Mouse (Mus musculus) stomach, embryonic 15.5 days (tissue): Measurements from ENCODE around the gene B230104I21Rik. TPM values are rescaled to one million over a fixed set of nuclear protein-coding genes. Genes with fewer than 3 reads are reported as not detected.

ENCODE experiments used
- ATAC-seq: fragments of 200-750 bp; cut with Nextera tagmentation; 2 replicates; pipeline ENCODE4 v1.8.0; 2017; ENCODE audit warnings: low read depth, moderate number of reproducible peaks, moderate TSS enrichment; ENCODE audit not compliant: insufficient read depth, low FRiP score
- H3K27ac ChIP-seq: fragments of 300-500 bp; sonication (generic); 2 replicates; pipeline ENCODE4 v1.5.1; 2015; ENCODE audit warnings: mild to moderate bottlenecking, inconsistent platforms
- H3K27me3 ChIP-seq: fragments of 300-500 bp; sonication (generic); replicated peaks from 2 replicates; pipeline ENCODE4 v1.6.1; 2015; ENCODE audit warnings: inconsistent platforms
- H3K36me3 ChIP-seq: fragments of 300-500 bp; sonication (generic); 2 replicates; pipeline ENCODE4 v1.6.1; 2015; ENCODE audit warnings: inconsistent platforms
- H3K4me1 ChIP-seq: fragments of 300-500 bp; sonication (generic); 2 replicates; pipeline ENCODE4 v1.6.1; 2015; ENCODE audit warnings: inconsistent platforms
- H3K4me2 ChIP-seq: fragments of 300-500 bp; sonication (generic); 2 replicates; pipeline ENCODE4 v1.6.1; 2015; ENCODE audit warnings: mild to moderate bottlenecking, inconsistent platforms
- H3K4me3 ChIP-seq: fragments of 300-500 bp; sonication (generic); replicated peaks from 2 replicates; pipeline ENCODE4 v1.5.1; 2015; ENCODE audit warnings: inconsistent platforms
- H3K9ac ChIP-seq: fragments of 300-500 bp; sonication (generic); 2 replicates; pipeline ENCODE4 v1.6.1; 2015; ENCODE audit warnings: inconsistent platforms
- H3K9me3 ChIP-seq: fragments of 300-500 bp; sonication (generic); 2 replicates; pipeline ENCODE4 v1.6.1; 2016; ENCODE audit warnings: inconsistent platforms
- WGBS: fragments of 180-500 bp; shearing (Covaris S2); methylation state at CpG from one replicate; pipeline ENCODE4 v1.1.7; 2015; 5-methylcytosine and 5-hydroxymethylcytosine counted together
- polyA plus RNA-seq: library from polyadenylated mRNA; unstranded; fragments of >200 nt; fragmentation: Nextera tagmentation; extraction: Ambion mirVana; gene quantifications from 2 replicates; pipeline ENCODE4 v1.2.1, GENCODE M21; 2015

The B230104I21Rik gene
- polyA plus RNA-seq, 1 experiment from 2014 or later = not detected

GRCm38 (mm10) chr4:154325410-154325809 lies 10.5 kb upstream of the B230104I21Rik start:
- ATAC-seq = no peak
- Histone ChIP-seq H3K36me3 (no peaks in the 10 kb centered on the region), H3K27ac (no peak overlapping the region), H3K27me3 (no peaks in the 10 kb centered on the region), H3K4me1 (peaks cover 4% of the 10 kb centered on the region; the same call in 1 of the 2 replicates), H3K4me2 (no peak overlapping the region), H3K9ac (no peak overlapping the region), H3K4me3 (no peak overlapping the region), H3K9me3 (no peaks in the 10 kb centered on the region)
- WGBS = 63% methylated on average over 4 of the region's 4 CpGs

- 9% methylated on average over 19 of the region's 20 CpGs for WGBS
- ATAC-seq = no peak
- no peaks in the 10 kb centered on the region for H3K27me3 ChIP-seq
- H3K27ac ChIP-seq = no peak overlapping the region
- no peaks in the 10 kb centered on the region for H3K36me3 ChIP-seq
- no peak overlapping the region for H3K9ac ChIP-seq
- peaks cover 10% of the 10 kb centered on the region; the same call in 1 of the 2 replicates for H3K4me1 ChIP-seq
- no peak overlapping the region for H3K4me2 ChIP-seq
- no peak overlapping the region for H3K4me3 ChIP-seq
- H3K9me3 ChIP-seq = no peaks in the 10 kb centered on the region
Measured at GRCm38 (mm10) chr4:154328431-154328830, 7.5 kb upstream of the B230104I21Rik start.

GRCm38 (mm10) chr4:154328836-154329235 lies 7.1 kb upstream of the B230104I21Rik start:
- H3K9me3 ChIP-seq = no peaks in the 10 kb centered on the region
- H3K4me2 ChIP-seq = no peak overlapping the region
- no peak overlapping the region for H3K9ac ChIP-seq
- H3K27me3 ChIP-seq = no peaks in the 10 kb centered on the region
- H3K4me3 ChIP-seq = no peak overlapping the region
- ATAC-seq = peak; percentile 33; the same call in 1 of the 2 replicates
- 5% methylated on average over 6 of the region's 6 CpGs for WGBS
- H3K4me1 ChIP-seq = peaks cover 10% of the 10 kb centered on the region; the same call in 1 of the 2 replicates
- H3K27ac ChIP-seq = no peak overlapping the region
- H3K36me3 ChIP-seq = no peaks in the 10 kb centered on the region

GRCm38 (mm10) chr4:154330001-154330400 lies 5.9 kb upstream of the B230104I21Rik start:
- no peaks in the 10 kb centered on the region for H3K27me3 ChIP-seq
- H3K9me3 ChIP-seq = no peaks in the 10 kb centered on the region
- H3K27ac ChIP-seq = no peak overlapping the region
- no peak for ATAC-seq
- WGBS = 88% methylated on average over 7 of the region's 7 CpGs
- no peak overlapping the region for H3K9ac ChIP-seq
- H3K36me3 ChIP-seq = no peaks in the 10 kb centered on the region
- peaks cover 10% of the 10 kb centered on the region; the same call in 1 of the 2 replicates for H3K4me1 ChIP-seq
- H3K4me2 ChIP-seq = no peak overlapping the region
- no peak overlapping the region for H3K4me3 ChIP-seq

- no peak for ATAC-seq
- 39% methylated on average over 12 of the region's 12 CpGs for WGBS
- H3K9me3 ChIP-seq = no peaks in the 10 kb centered on the region
- no peak overlapping the region for H3K4me3 ChIP-seq
- H3K27me3 ChIP-seq = no peaks in the 10 kb centered on the region
- H3K27ac ChIP-seq = no peak overlapping the region
- H3K9ac ChIP-seq = no peak overlapping the region
- H3K4me1 ChIP-seq = peaks cover 10% of the 10 kb centered on the region; the same call in 1 of the 2 replicates
- no peak overlapping the region for H3K4me2 ChIP-seq
- no peaks in the 10 kb centered on the region for H3K36me3 ChIP-seq
Measured at GRCm38 (mm10) chr4:154331271-154331670, 4.7 kb upstream of the B230104I21Rik start.

- Histone ChIP-seq H3K4me1 (peaks cover 15% of the 10 kb centered on the region; the same call in 1 of the 2 replicates), H3K9ac (no peak overlapping the region), H3K36me3 (no peaks in the 10 kb centered on the region), H3K27me3 (no peaks in the 10 kb centered on the region), H3K9me3 (no peaks in the 10 kb centered on the region), H3K4me2 (no peak overlapping the region), H3K27ac (no peak overlapping the region), H3K4me3 (no peak overlapping the region)
- no peak for ATAC-seq
- 70% methylated on average over 8 of the region's 8 CpGs for WGBS
Measured at GRCm38 (mm10) chr4:154333300-154333699, 2.6 kb upstream of the B230104I21Rik start.

GRCm38 (mm10) chr4:154334699-154335402 lies 1.1 kb upstream of the B230104I21Rik start:
- H3K27me3 ChIP-seq = no peaks in the 10 kb centered on the region
- no peaks in the 10 kb centered on the region for H3K9me3 ChIP-seq
- no peak overlapping the region for H3K27ac ChIP-seq
- no peak overlapping the region for H3K9ac ChIP-seq
- peaks cover 11% of the 10 kb centered on the region; the same call in 1 of the 2 replicates for H3K4me1 ChIP-seq
- H3K36me3 ChIP-seq = no peaks in the 10 kb centered on the region
- ATAC-seq = 0 out of 2 replicates have a peak, but pooled peaks have one; percentile 29
- H3K4me3 ChIP-seq = peak overlapping the region; percentile 23
- 53% methylated on average over 47 of the region's 48 CpGs for WGBS
- peak overlapping the region; percentile 32 for H3K4me2 ChIP-seq

- Histone ChIP-seq H3K27me3 (no peaks in the 10 kb centered on the region), H3K4me3 (no peak overlapping the region), H3K9ac (no peak overlapping the region), H3K36me3 (0 out of 2 replicates have a peak, but pooled peaks cover 6% of the 10 kb centered on the region), H3K27ac (peak overlapping the region; percentile 11; the same call in 1 of the 2 replicates), H3K9me3 (no peaks in the 10 kb centered on the region), H3K4me1 (0 out of 2 replicates have a peak, but pooled peaks cover 5% of the 10 kb centered on the region), H3K4me2 (no peak overlapping the region)
- 28% methylated on average over 10 of the region's 10 CpGs for whole genome bisulfite sequencing
- ATAC-seq = no peak
Measured at GRCm38 (mm10) chr4:154336650-154337049, 723 bp downstream of the B230104I21Rik start.

GRCm38 (mm10) chr4:154346731-154347522 lies 11.0 kb downstream of the B230104I21Rik start:
- H3K36me3 ChIP-seq = no peaks in the 10 kb centered on the region; the same call in 1 of the 2 replicates
- H3K27me3 ChIP-seq = peaks cover 4% of the 10 kb centered on the region; the same call in 1 of the 2 replicates
- no peak overlapping the region for H3K9ac ChIP-seq
- peaks cover 23% of the 10 kb centered on the region for H3K4me1 ChIP-seq
- no peaks in the 10 kb centered on the region for H3K9me3 ChIP-seq
- no peak overlapping the region for H3K4me3 ChIP-seq
- no peak for ATAC-seq
- no peak overlapping the region for H3K4me2 ChIP-seq
- H3K27ac ChIP-seq = no peak overlapping the region
- WGBS = 30% methylated on average over 19 of the region's 19 CpGs

- Histone ChIP-seq H3K9ac (no peak overlapping the region), H3K36me3 (no peaks in the 10 kb centered on the region; the same call in 1 of the 2 replicates), H3K4me3 (no peak overlapping the region), H3K27ac (peak overlapping the region; percentile 61), H3K27me3 (peaks cover 4% of the 10 kb centered on the region; the same call in 1 of the 2 replicates), H3K4me2 (no peak overlapping the region; the same call in 1 of the 2 replicates), H3K4me1 (peaks cover 23% of the 10 kb centered on the region), H3K9me3 (no peaks in the 10 kb centered on the region)
- ATAC-seq = peak; percentile 70
- WGBS = 8% methylated on average over 11 of the region's 11 CpGs
Measured at GRCm38 (mm10) chr4:154348197-154348786, 12.4 kb downstream of the B230104I21Rik start.

- H3K27ac ChIP-seq = no peak overlapping the region
- ATAC-seq = no peak
Measured at GRCm38 (mm10) chr4:154352246-154352645, 16.3 kb downstream of the B230104I21Rik start.

More at GRCm38 (mm10) chr4:154352246-154352645, 16.3 kb downstream of the B230104I21Rik start:
- Histone ChIP-seq H3K9me3 (no peaks in the 10 kb centered on the region), H3K9ac (no peak overlapping the region), H3K36me3 (no peaks in the 10 kb centered on the region), H3K4me3 (no peak overlapping the region), H3K4me1 (peaks cover 14% of the 10 kb centered on the region), H3K4me2 (no peak overlapping the region), H3K27me3 (0 out of 2 replicates have a peak, but pooled peaks cover 9% of the 10 kb centered on the region)
- 47% methylated on average over 13 of the region's 13 CpGs for WGBS
